Comparison of ENCODE assay signal across 7 mouse cellular contexts in the genomic region with DNA sequence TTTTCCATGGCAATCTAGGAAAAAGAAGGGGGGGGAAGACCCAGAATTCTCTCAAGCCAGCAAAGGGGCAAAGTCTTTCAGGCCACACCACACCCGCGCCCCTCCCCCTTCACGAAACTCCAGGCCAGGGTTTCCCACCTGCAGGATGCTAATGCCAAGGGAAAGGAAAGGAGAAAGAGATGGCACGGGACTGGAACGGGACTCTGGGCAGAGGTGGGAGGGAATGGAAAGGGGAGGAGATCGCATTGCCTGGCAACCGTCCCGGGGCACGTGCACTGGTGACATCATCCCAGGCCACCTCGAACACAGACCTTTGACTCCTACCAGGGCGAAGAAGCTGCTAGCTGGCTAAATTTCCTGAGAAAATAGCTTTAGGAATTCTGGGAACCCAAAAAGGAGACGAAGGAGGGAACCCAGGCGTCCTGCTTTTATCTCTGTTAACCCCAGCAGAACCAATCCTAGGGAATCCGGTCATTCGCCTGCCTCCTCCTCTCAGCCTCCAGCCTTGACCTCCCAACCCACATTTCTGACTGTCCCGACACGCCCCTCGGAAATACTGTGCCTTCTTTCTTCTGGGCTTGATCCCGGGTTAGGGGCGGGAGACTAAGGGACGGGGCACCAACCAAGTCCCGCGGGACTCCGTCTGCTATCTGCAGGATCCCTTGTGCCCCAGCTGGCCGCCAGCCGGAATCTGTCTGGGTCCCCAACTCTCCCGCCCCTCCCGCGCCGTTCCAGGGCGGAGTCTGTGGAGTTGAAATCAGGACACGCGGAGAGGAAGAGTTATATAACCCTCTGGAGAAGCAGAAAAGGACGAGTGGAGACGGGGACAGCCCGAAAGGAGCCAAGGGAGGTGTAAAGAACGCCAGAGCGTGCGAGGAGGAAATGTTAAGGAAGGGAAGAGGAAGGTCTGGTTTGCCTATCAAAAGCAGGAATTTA. TPM values are rescaled to one million over a fixed set of nuclear protein-coding genes. Genes with fewer than 3 reads are reported as not detected.
DNase-seq lines count a peak whose midpoint lies in the region; ATAC-seq lines count a peak whose summit lies in the region.

No protein-coding gene starts in this region.

- H3K27ac ChIP-seq in embryonic facial prominence, embryonic 11.5 days (replicated peaks; ENCODE audit: low read depth, low read length): peak overlapping the region; percentile 99
- H3K27ac ChIP-seq in limb, embryonic 10.5 days: peak overlapping the region; percentile 100
- peak overlapping the region; percentile 99 for H3K27ac ChIP-seq in midbrain, embryonic 11.5 days (ENCODE audit: low read depth, low read length)

- peaks cover 11% of the 10 kb centered on the region for H3K27me3 ChIP-seq in embryonic facial prominence, embryonic 11.5 days (ENCODE audit: control insufficient read depth, insufficient read depth, low read length)
- peaks cover 22% of the 10 kb centered on the region for H3K27me3 ChIP-seq in limb, embryonic 10.5 days (ENCODE audit: low read depth, poor library complexity, severe bottlenecking)
- peaks cover 19% of the 10 kb centered on the region for H3K27me3 ChIP-seq in midbrain, embryonic 11.5 days (ENCODE audit: control insufficient read depth, insufficient read depth, low read length)

- peak; percentile 32 for ATAC-seq in embryonic facial prominence, embryonic 11.5 days (replicated peaks; ENCODE audit: insufficient number of reproducible peaks, low FRiP score, low TSS enrichment, low read depth)
- peak; percentile 57 for ATAC-seq in midbrain, embryonic 11.5 days (ENCODE audit: low FRiP score)

- H3K4me1 ChIP-seq in embryonic facial prominence, embryonic 11.5 days (ENCODE audit: control insufficient read depth, insufficient read depth, low read length): peaks cover 12% of the 10 kb centered on the region
- H3K4me1 ChIP-seq in limb, embryonic 10.5 days: peaks cover 89% of the 10 kb centered on the region
- H3K4me1 ChIP-seq in midbrain, embryonic 11.5 days (ENCODE audit: control insufficient read depth, insufficient read depth, low read length): peaks cover 55% of the 10 kb centered on the region

- peak; percentile 98 for DNase-seq in adrenal gland, postnatal 14 days
- DNase-seq in embryonic facial prominence, embryonic 11.5 days (ENCODE audit: low spot score): peak; percentile 97
- DNase-seq in heart, adult 11 months: peak; percentile 99
- DNase-seq in kidney, adult 11 months: peak; percentile 98
- peak; percentile 94 for DNase-seq in limb, embryonic 10.5 days (ENCODE audit: low spot score)
- peak; percentile 99 for DNase-seq in midbrain, embryonic 11.5 days (ENCODE audit: low spot score, missing footprints)
- peak; percentile 97 for DNase-seq in right cerebral cortex, postnatal 4 days

- no peaks in the 10 kb centered on the region for H3K36me3 ChIP-seq in embryonic facial prominence, embryonic 11.5 days (replicated peaks; ENCODE audit: control insufficient read depth, insufficient read depth, low read depth, low read length)
- peaks cover 15% of the 10 kb centered on the region for H3K36me3 ChIP-seq in limb, embryonic 10.5 days
- no peaks in the 10 kb centered on the region for H3K36me3 ChIP-seq in midbrain, embryonic 11.5 days (ENCODE audit: control insufficient read depth, insufficient read depth, low read length)

- peak overlapping the region; percentile 53 for H3K9ac ChIP-seq in embryonic facial prominence, embryonic 11.5 days (replicated peaks; ENCODE audit: low read length)
- peak overlapping the region; percentile 65 for H3K9ac ChIP-seq in midbrain, embryonic 11.5 days (ENCODE audit: low read length)

- H3K4me3 ChIP-seq in embryonic facial prominence, embryonic 11.5 days (ENCODE audit: low read depth, low read length): peak overlapping the region; percentile 41
- peak overlapping the region; percentile 87 for H3K4me3 ChIP-seq in limb, embryonic 10.5 days
- H3K4me3 ChIP-seq in midbrain, embryonic 11.5 days (ENCODE audit: low read depth, low read length): peak overlapping the region; percentile 84

- no peaks in the 10 kb centered on the region for H3K9me3 ChIP-seq in embryonic facial prominence, embryonic 11.5 days (replicated peaks; ENCODE audit: control insufficient read depth, low read length)
- no peaks in the 10 kb centered on the region for H3K9me3 ChIP-seq in limb, embryonic 10.5 days (replicated peaks)
- H3K9me3 ChIP-seq in midbrain, embryonic 11.5 days (ENCODE audit: control insufficient read depth, low read length): no peaks in the 10 kb centered on the region

- under 1% methylated on average over 39 of the region's 39 CpGs for WGBS in embryonic facial prominence, embryonic 11.5 days
- WGBS in limb, embryonic 10.5 days: under 1% methylated on average over 39 of the region's 39 CpGs
- under 1% methylated on average over 39 of the region's 39 CpGs for WGBS in midbrain, embryonic 11.5 days

- peak overlapping the region; percentile 72 for H3K4me2 ChIP-seq in embryonic facial prominence, embryonic 11.5 days (ENCODE audit: low read depth, low read length)
- peak overlapping the region; percentile 69 for H3K4me2 ChIP-seq in midbrain, embryonic 11.5 days

RNA-seq across cellular contexts. Expression of a gene that starts 4.2 kb away (rescaled TPM):
- 53.7 and 61.3 TPM in 2 replicates for total RNA-seq in adrenal gland, postnatal 14 days (2021)
- 25.9 and 26.2 TPM in 2 replicates for polyA plus RNA-seq in embryonic facial prominence, embryonic 11.5 days (2014; fragmentation: Nextera tagmentation; extraction: Ambion mirVana)
- polyA plus RNA-seq in limb, embryonic 10.5 days (2016; fragmentation: Nextera tagmentation; extraction: Ambion mirVana): 36.6 and 40.8 TPM in 2 replicates
- 30.2 and 31.7 TPM in 2 replicates for polyA plus RNA-seq in midbrain, embryonic 11.5 days (2014; fragmentation: Nextera tagmentation; extraction: Ambion mirVana)

RNA-seq across cellular contexts. Expression of a gene that starts 19.7 kb away (rescaled TPM):
- 29.5 and 30.2 TPM in 2 replicates for total RNA-seq in adrenal gland, postnatal 14 days (2021)
- 13.6 and 18.1 TPM in 2 replicates for polyA plus RNA-seq in embryonic facial prominence, embryonic 11.5 days (2014; fragmentation: Nextera tagmentation; extraction: Ambion mirVana)
- 23.0 and 24.7 TPM in 2 replicates for polyA plus RNA-seq in limb, embryonic 10.5 days (2016; fragmentation: Nextera tagmentation; extraction: Ambion mirVana)
- polyA plus RNA-seq in midbrain, embryonic 11.5 days (2014; fragmentation: Nextera tagmentation; extraction: Ambion mirVana): 11.9 and 13.1 TPM in 2 replicates

RNA-seq across cellular contexts. Expression of a gene that starts 22.3 kb away (rescaled TPM):
- 34.2 and 42.6 TPM in 2 replicates for total RNA-seq in adrenal gland, postnatal 14 days (2021)
- 33.3 TPM in 2 replicates for polyA plus RNA-seq in embryonic facial prominence, embryonic 11.5 days (2014; fragmentation: Nextera tagmentation; extraction: Ambion mirVana)
- 45.2 and 51.6 TPM in 2 replicates for polyA plus RNA-seq in limb, embryonic 10.5 days (2016; fragmentation: Nextera tagmentation; extraction: Ambion mirVana)
- 44.6 and 50.5 TPM in 2 replicates for polyA plus RNA-seq in midbrain, embryonic 11.5 days (2014; fragmentation: Nextera tagmentation; extraction: Ambion mirVana)

RNA-seq across cellular contexts. Expression of a gene that starts 22.4 kb away (rescaled TPM):
- 124 and 137 TPM in 2 replicates for total RNA-seq in adrenal gland, postnatal 14 days (2021)
- 123 and 135 TPM in 2 replicates for polyA plus RNA-seq in embryonic facial prominence, embryonic 11.5 days (2014; fragmentation: Nextera tagmentation; extraction: Ambion mirVana)
- polyA plus RNA-seq in limb, embryonic 10.5 days (2016; fragmentation: Nextera tagmentation; extraction: Ambion mirVana): 140 and 151 TPM in 2 replicates
- 120 and 130 TPM in 2 replicates for polyA plus RNA-seq in midbrain, embryonic 11.5 days (2014; fragmentation: Nextera tagmentation; extraction: Ambion mirVana)

RNA-seq across cellular contexts. Expression of a gene that starts 48.5 kb away (rescaled TPM):
- 109 and 118 TPM in 2 replicates for total RNA-seq in adrenal gland, postnatal 14 days (2021)
- 48.0 and 52.1 TPM in 2 replicates for polyA plus RNA-seq in embryonic facial prominence, embryonic 11.5 days (2014; fragmentation: Nextera tagmentation; extraction: Ambion mirVana)
- 35.1 and 70.5 TPM in 2 replicates for polyA plus RNA-seq in limb, embryonic 10.5 days (2016; fragmentation: Nextera tagmentation; extraction: Ambion mirVana)
- polyA plus RNA-seq in midbrain, embryonic 11.5 days (2014; fragmentation: Nextera tagmentation; extraction: Ambion mirVana): 38.2 and 39.4 TPM in 2 replicates

Comparison
In these comparisons a context has a peak if more than half of its experiments do, and no peak if none do; other contexts are left out.
1. Peak in every context shown above with its lines: DNase-seq, ATAC-seq, H3K4me3 ChIP-seq and H3K27ac ChIP-seq.